Mouse (Mus musculus): ENCODE measurements around the gene Prickle3. TPM values are rescaled to one million over a fixed set of nuclear protein-coding genes. Genes with fewer than 3 reads are reported as not detected.

Gene Prickle3
- total RNA-seq, 2 experiments from 2014 or later: 23.6 to 26.6 TPM

DNA sequence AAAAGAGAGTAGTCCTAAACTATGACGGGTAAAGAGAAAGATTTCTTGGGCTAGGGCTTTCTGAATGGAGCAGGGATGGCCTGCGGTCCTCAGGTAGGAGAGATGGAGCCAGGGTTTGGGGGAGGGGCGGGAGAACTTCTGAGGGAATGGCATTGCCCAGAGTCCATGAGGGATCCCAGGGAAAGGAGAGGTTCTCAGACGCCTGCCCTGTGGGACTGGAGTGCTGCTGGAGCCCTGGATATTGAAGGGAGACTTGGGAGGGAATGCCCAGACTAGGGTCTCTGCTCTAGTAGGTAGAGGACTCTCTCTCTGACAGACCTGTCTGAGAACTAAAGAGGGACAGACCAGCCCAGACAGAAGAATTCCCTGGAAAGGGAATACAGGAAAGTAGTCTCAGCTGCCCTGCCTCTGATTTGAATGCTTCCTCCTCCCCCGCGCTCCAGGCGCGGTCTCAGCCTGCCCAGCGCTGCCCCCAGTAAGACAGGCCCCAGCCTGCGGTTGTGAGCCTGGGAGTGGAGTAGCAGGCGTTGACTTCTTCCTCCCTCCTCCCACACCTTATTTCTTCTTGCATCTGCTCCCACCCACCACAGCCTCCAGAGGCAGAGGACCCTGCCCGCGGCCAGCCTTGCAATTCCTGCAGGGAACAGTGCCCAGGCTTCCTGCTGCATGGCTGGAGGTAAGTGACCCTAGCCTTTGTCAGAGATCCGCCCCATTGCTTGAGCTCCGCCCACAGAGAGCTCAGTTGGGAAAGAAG lies 1.1 kb downstream of the Prickle3 start:
- Histone ChIP-seq H3K4me3 (peak overlapping the region; percentile 78), H3K27ac (peak overlapping the region; percentile 93)
- peak; percentile 84 for DNase-seq
- intact Hi-C loops (cut with DNase I): no loop called here
- no peak for TF ChIP-seq CTCF (IDR thresholded peaks at IDR 0.05)

DNA sequence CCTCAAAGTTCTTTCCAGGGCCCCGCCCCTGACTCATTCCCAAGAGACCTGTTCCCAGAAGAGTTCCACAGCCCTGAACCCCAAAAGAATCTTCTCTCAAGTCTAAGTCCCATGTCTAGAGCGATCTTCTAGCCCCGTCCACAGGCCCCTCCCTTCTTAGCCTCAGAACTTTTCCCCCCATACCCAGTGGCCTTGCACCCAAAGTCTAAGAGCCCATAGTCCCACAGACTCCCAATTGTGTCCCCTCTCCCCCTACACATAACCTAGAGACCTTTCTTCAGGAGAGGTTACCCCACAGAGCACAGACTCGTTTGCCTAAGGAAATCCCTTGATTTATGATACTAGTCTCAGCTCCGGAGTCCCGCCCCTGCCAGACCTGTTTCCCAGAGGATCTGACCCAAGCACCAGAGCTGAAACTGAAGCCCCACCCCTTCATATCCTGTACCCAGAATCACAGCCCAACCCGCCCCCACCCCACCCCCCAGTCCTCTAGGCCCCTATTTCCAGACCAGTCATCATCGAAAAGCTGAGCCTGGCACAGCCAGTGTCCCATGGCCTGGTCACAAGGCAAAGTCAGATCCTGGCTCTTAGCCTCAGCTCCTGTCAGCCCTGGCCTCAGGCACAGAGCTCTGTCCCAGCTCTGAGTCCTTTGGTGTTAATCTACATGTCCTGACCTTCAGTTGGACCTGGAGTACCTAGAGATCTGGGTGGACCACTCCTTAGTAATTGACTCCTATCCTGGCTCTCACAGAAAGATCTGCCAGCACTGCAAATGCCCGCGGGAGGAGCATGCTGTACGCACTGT lies 1.9 kb downstream of the Prickle3 start:
- DNase-seq: peak; percentile 79
- no peak for TF ChIP-seq CTCF (IDR thresholded peaks at IDR 0.05)
- Histone ChIP-seq H3K27ac (peak overlapping the region; percentile 93), H3K4me3 (peak overlapping the region; percentile 78)
- intact Hi-C loops (cut with DNase I): no loop called here

- TF ChIP-seq CTCF (IDR thresholded peaks at IDR 0.05): no peak
- H3K27ac ChIP-seq: peak overlapping the region; percentile 93
- intact Hi-C loops (cut with DNase I): no loop called here
- peak overlapping the region; percentile 35 for H3K4me3 ChIP-seq
- peak; percentile 54 for DNase-seq
Measured at GRCm38 (mm10) chrX:7661086-7661485, 4.0 kb downstream of the Prickle3 start.

DNA sequence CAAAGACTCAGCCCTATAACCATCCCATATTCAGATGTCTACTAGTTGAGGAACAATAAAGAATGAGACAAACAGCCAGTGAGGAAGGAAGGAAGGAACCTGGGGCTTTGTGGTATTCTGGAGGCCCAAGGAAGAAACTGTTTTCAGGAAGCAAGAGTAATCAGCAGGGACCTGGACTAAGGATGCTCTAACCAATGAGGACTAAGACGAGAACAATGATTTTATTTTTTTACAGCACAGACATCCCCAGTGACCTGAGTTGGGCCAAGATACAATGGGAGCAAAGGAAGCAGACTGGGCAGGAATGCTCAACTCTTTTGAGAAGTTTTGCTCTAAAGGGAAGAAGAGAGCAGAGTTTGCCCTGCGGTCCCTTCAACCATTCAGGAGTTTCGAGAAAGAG lies 5.9 kb downstream of the Prickle3 start:
- no peak for DNase-seq
- H3K27ac ChIP-seq: peak overlapping the region; percentile 93
- H3K4me3 ChIP-seq: peak overlapping the region; percentile 36
- TF ChIP-seq CTCF (IDR thresholded peaks at IDR 0.05): no peak
- intact Hi-C loops (cut with DNase I): no loop called here

DNA sequence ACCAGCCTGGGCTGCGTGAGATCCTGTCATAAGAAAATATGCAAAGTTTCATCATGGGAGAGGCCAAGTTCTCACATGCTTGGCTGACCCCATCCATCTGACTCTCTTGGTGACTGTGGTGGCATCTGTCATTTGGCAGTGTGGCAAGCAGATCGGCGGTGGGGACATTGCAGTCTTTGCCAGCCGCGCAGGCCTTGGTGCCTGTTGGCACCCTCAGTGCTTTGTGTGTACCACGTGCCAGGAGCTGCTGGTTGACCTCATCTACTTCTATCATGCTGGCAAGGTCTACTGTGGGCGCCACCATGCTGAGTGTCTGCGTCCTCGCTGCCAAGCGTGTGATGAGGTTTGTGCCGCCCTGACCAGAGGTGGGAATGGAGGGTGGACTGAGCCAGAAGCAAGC lies 7.7 kb downstream of the Prickle3 start:
- DNase-seq: peak; percentile 61
- intact Hi-C loops (cut with DNase I): no loop called here

DNA sequence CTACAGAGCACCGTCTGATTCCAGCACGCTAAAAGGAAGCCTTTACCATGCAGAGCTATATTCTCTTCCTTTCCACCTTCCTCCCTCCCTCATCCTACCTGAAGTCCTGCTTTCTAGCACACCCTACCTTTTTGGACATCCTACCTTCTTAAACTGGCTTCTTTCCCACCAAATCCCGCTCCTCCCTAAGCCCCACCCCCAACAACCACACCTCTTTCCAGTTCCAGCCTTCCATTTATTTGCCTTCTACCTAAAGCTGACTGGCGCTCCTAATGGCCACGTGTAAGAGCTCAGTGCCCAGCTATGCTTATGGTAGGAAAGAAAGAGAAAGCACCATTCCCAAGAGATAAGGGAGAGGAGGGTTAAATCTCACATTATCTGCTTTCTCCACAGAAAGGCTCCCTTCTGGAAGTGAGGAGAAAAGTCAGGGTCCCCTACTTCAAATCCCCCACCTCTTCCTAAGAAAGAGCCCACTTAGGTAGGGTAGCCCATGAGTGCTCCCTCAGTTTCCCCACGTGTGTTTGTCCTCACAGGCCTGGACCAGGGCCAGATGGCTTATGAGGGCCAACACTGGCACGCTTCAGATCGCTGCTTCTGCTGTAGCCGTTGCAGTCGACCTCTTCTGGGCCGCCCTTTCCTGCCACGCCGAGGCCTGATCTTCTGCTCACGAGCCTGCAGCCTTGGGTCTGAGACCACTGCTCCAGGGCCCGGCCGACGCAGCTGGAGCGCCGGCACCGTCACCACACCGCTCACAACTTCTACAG lies 8.9 kb downstream of the Prickle3 start:
- TF ChIP-seq CTCF (IDR thresholded peaks at IDR 0.05): no peak
- H3K4me3 ChIP-seq: no peak overlapping the region
- no peak for DNase-seq
- peak overlapping the region; percentile 28; the same call in 1 of the 2 replicates for H3K27ac ChIP-seq
- intact Hi-C loops (cut with DNase I): no loop called here

More for the DNA sequence above, 7.7 kb downstream of the Prickle3 start:
- Histone ChIP-seq H3K27ac (peak overlapping the region; percentile 93), H3K4me3 (no peak overlapping the region)
- no peak for TF ChIP-seq CTCF (IDR thresholded peaks at IDR 0.05)

GRCm38 (mm10) chrX:7670390-7670881 lies 13.4 kb downstream of the Prickle3 start:
- H3K27ac ChIP-seq: peak overlapping the region; percentile 88
- intact Hi-C loops (cut with DNase I): no loop called here
- no peak for TF ChIP-seq CTCF (IDR thresholded peaks at IDR 0.05)
- H3K4me3 ChIP-seq: peak overlapping the region; percentile 78
- peak; percentile 85 for DNase-seq

- TF ChIP-seq CTCF (IDR thresholded peaks at IDR 0.05): no peak
- DNase-seq: peak; percentile 70
- H3K4me3 ChIP-seq: peak within 1 kb of the TSS; percentile 78
- H3K27ac ChIP-seq: peak within 1 kb of the TSS; percentile 88
- intact Hi-C loops (cut with DNase I): no loop called here
Measured at GRCm38 (mm10) chrX:7670921-7671623, 14.0 kb downstream of the Prickle3 start, which contains the start of gene Plp2. Gene Plp2, minus strand, starts transcription at chrX:7671390.

DNA sequence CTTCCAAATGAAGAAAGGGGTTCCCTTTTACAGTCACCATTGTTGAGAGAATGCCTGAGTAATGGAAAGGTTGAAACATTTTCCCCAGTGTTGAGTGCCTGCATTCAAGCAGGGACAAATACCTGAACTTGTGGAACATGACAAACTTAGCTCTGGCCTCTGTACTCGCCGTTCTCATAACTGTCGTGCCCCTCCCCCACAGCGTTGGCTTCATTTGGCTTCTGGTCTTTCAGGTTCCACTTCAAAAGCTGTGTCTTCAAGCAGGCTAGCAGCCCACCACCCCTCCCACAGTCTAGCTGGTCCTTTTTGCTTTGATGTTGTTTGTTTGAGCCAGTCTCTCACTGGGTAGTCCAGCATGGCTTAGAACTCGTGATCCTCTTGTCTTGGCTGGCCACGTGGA lies 15.7 kb downstream of the Prickle3 start:
- peak; percentile 38 for DNase-seq
- no peak overlapping the region for H3K4me3 ChIP-seq
- intact Hi-C loops (cut with DNase I): no loop called here

GRCm38 (mm10) chrX:7673578-7674281 lies 16.7 kb downstream of the Prickle3 start:
- no peak for TF ChIP-seq CTCF (IDR thresholded peaks at IDR 0.05)
- H3K4me3 ChIP-seq: peak overlapping the region; percentile 37
- H3K27ac ChIP-seq: peak overlapping the region; percentile 88
- intact Hi-C loops (cut with DNase I): no loop called here
- DNase-seq: peak; percentile 42

More for the DNA sequence above, 15.7 kb downstream of the Prickle3 start:
- peak overlapping the region; percentile 88 for H3K27ac ChIP-seq
- no peak for TF ChIP-seq CTCF (IDR thresholded peaks at IDR 0.05)

GRCm38 (mm10) chrX:7674284-7675000 lies 17.4 kb downstream of the Prickle3 start:
- Histone ChIP-seq H3K4me3 (peak overlapping the region; percentile 37), H3K27ac (peak overlapping the region; percentile 88)
- intact Hi-C loops (cut with DNase I): no loop called here
- DNase-seq: no peak
- TF ChIP-seq CTCF (IDR thresholded peaks at IDR 0.05): no peak

Data from gastrocnemius, adult 2 months (tissue).